Mouse (Mus musculus) MEL (cell line): Measurements from ENCODE around the gene Asb4. TPM values are rescaled to one million over a fixed set of nuclear protein-coding genes. Genes with fewer than 3 reads are reported as not detected.

Experiments
- DNase-seq: peaks from one replicate; pipeline ENCODE4 v3.0.0; 2011; ENCODE audit warnings: low read depth, low spot score
- H3K27ac ChIP-seq: 2 replicates; pipeline ENCODE4 v1.5.1; 2012; ENCODE audit warnings: low read depth, mild to moderate bottlenecking, control low read depth, low read length, moderate library complexity; ENCODE audit not compliant: control insufficient read depth
- H3K27me3 ChIP-seq, 2 experiments: fragments of 150-350 bp in 1 of 2; sonication (generic) in 1 of 2; 2 replicates each; pipeline ENCODE4 v1.6.1; 2012; ENCODE audit warnings: low read length in 2 of 2, mild to moderate bottlenecking in 2 of 2, improper control_type of control experiment in 1 of 2, moderate library complexity in 1 of 2; ENCODE audit not compliant: insufficient read depth in 2 of 2, control insufficient read depth in 1 of 2
- H3K36me3 ChIP-seq, 2 experiments: 2 replicates each; pipeline ENCODE4 v1.6.1; 2012 to 2014; ENCODE audit warnings: low read length in 2 of 2, improper control_type of control experiment in 1 of 2, inconsistent platforms in 1 of 2, mild to moderate bottlenecking in 1 of 2; ENCODE audit not compliant: insufficient read depth in 2 of 2, control insufficient read depth in 1 of 2
- H3K4me1 ChIP-seq, 2 experiments: fragments of 150-350 bp in 1 of 2; sonication (generic) in 1 of 2; 2 replicates each; pipeline ENCODE4 v1.6.1; 2012; ENCODE audit warnings: low read length in 2 of 2, improper control_type of control experiment in 1 of 2, mild to moderate bottlenecking in 1 of 2; ENCODE audit not compliant: insufficient read depth in 2 of 2, control insufficient read depth in 1 of 2
- H3K4me3 ChIP-seq, 2 experiments: fragments of 150-350 bp in 1 of 2; sonication (generic) in 1 of 2; 2 replicates each; pipeline ENCODE4 v1.5.1; 2012; ENCODE audit warnings: low read depth in 2 of 2, low read length in 2 of 2, mild to moderate bottlenecking in 2 of 2, moderate library complexity in 2 of 2, control low read depth in 1 of 2, improper control_type of control experiment in 1 of 2; ENCODE audit not compliant: control insufficient read depth in 1 of 2, insufficient read depth in 1 of 2
- H3K79me2 ChIP-seq: 2 replicates; pipeline ENCODE4 v1.6.1; 2012; ENCODE audit warnings: mild to moderate bottlenecking, low read length, moderate library complexity; ENCODE audit not compliant: control insufficient read depth, poor library complexity, insufficient read depth
- H3K9ac ChIP-seq: 2 replicates; pipeline ENCODE4 v1.6.1; 2012; ENCODE audit warnings: low read depth, mild to moderate bottlenecking, control low read depth, low read length, moderate library complexity; ENCODE audit not compliant: control insufficient read depth, poor library complexity, severe bottlenecking
- H3K9me3 ChIP-seq: fragments of 150-350 bp; sonication (generic); replicated peaks from 2 replicates; pipeline ENCODE4 v1.6.1; 2012; ENCODE audit warnings: mild to moderate bottlenecking, low read length, improper control_type of control experiment, moderate library complexity; ENCODE audit not compliant: insufficient read depth
- BHLHE40 ChIP-seq: IDR thresholded peaks from 2 replicates; pipeline ENCODE4 v1.6.1; 2012; ENCODE audit warnings: low read depth, mild to moderate bottlenecking, inconsistent platforms, low read length, improper control_type of control experiment, borderline replicate concordance
- CTCF ChIP-seq, 3 experiments: IDR thresholded peaks in 2 of 3; conservative IDR thresholded peaks in 1 of 3; 2 replicates each; pipeline ENCODE4 v1.5.1; 2011 to 2012; ENCODE audit warnings: low read length in 3 of 3, low read depth in 2 of 3, mild to moderate bottlenecking in 2 of 3, improper control_type of control experiment in 1 of 3, inconsistent platforms in 1 of 3, mixed read lengths in 1 of 3, moderate library complexity in 1 of 3; ENCODE audit not compliant: control insufficient read depth in 1 of 3, insufficient read depth in 1 of 3, poor library complexity in 1 of 3, severe bottlenecking in 1 of 3
- E2F4 ChIP-seq: IDR thresholded peaks from 2 replicates; pipeline ENCODE4 v1.6.1; 2011; ENCODE audit warnings: low read depth, low read length, improper control_type of control experiment, borderline replicate concordance
- ELF1 ChIP-seq: IDR thresholded peaks from 2 replicates; pipeline ENCODE4 v1.6.1; 2014; ENCODE audit warnings: low read depth, mild to moderate bottlenecking, inconsistent platforms, low read length, improper control_type of control experiment, moderate library complexity
- EP300 ChIP-seq, 2 experiments: IDR thresholded peaks; 2 replicates each; pipeline ENCODE4 v1.6.1; 2011; ENCODE audit warnings: improper control_type of control experiment in 2 of 2, low read length in 2 of 2, low read depth in 1 of 2, mild to moderate bottlenecking in 1 of 2
- ETS1 ChIP-seq: IDR thresholded peaks from 2 replicates; pipeline ENCODE4 v1.6.1; 2012; ENCODE audit warnings: low read depth, mild to moderate bottlenecking, inconsistent platforms, low read length, improper control_type of control experiment, moderate library complexity
- GABPA ChIP-seq: IDR thresholded peaks from 2 replicates; pipeline ENCODE4 v1.6.1; 2012; ENCODE audit warnings: low read depth, mild to moderate bottlenecking, inconsistent platforms, low read length, improper control_type of control experiment, moderate library complexity
- GATA1 ChIP-seq: IDR thresholded peaks from 2 replicates; pipeline ENCODE4 v1.6.1; 2011; ENCODE audit warnings: low read depth, low read length, improper control_type of control experiment
- JUND ChIP-seq: IDR thresholded peaks from 2 replicates; pipeline ENCODE4 v1.6.1; 2011; ENCODE audit warnings: low read depth, mild to moderate bottlenecking, improper control_type of control experiment, low read length
- KAT2A ChIP-seq: conservative IDR thresholded peaks from 2 replicates; pipeline ENCODE4 v1.6.1; 2012; ENCODE audit warnings: low read depth, low read length, improper control_type of control experiment, inconsistent platforms
- MAFK ChIP-seq: IDR thresholded peaks from 2 replicates; pipeline ENCODE4 v1.6.1; 2011; ENCODE audit warnings: low read depth, mild to moderate bottlenecking, low read length, improper control_type of control experiment, borderline replicate concordance
- MAX ChIP-seq: IDR thresholded peaks from 2 replicates; pipeline ENCODE4 v1.6.1; 2011; ENCODE audit warnings: low read length, improper control_type of control experiment
- MAZ ChIP-seq: IDR thresholded peaks from 2 replicates; pipeline ENCODE4 v1.6.1; 2012; ENCODE audit warnings: low read depth, mild to moderate bottlenecking, inconsistent platforms, low read length, improper control_type of control experiment
- MXI1 ChIP-seq: IDR thresholded peaks from 2 replicates; pipeline ENCODE4 v1.6.1; 2011; ENCODE audit warnings: mild to moderate bottlenecking, low read depth, low read length, improper control_type of control experiment
- MYB ChIP-seq: IDR thresholded peaks from 2 replicates; pipeline ENCODE4 v1.6.1; 2011; ENCODE audit warnings: mild to moderate bottlenecking, low read depth, low read length, improper control_type of control experiment
- NRF1 ChIP-seq: IDR thresholded peaks from 2 replicates; pipeline ENCODE4 v1.6.1; 2014; ENCODE audit warnings: low read depth, mild to moderate bottlenecking, inconsistent platforms, low read length, improper control_type of control experiment, moderate library complexity; ENCODE audit not compliant: poor library complexity, insufficient read depth, severe bottlenecking
- POLR2A ChIP-seq, 2 experiments: IDR thresholded peaks; 2 replicates each; pipeline ENCODE4 v1.6.1; 2011 to 2012; ENCODE audit warnings: low read length in 2 of 2, mild to moderate bottlenecking in 2 of 2, control low read depth in 1 of 2, improper control_type of control experiment in 1 of 2, low read depth in 1 of 2, moderate library complexity in 1 of 2; ENCODE audit not compliant: control insufficient read depth in 1 of 2, insufficient read depth in 1 of 2, poor library complexity in 1 of 2
- POLR2AphosphoS2 ChIP-seq: IDR thresholded peaks from 2 replicates; pipeline ENCODE4 v1.6.1; 2011; ENCODE audit warnings: low read length, improper control_type of control experiment
- RAD21 ChIP-seq: IDR thresholded peaks from 2 replicates; pipeline ENCODE4 v1.6.1; 2011; ENCODE audit warnings: mild to moderate bottlenecking, low read depth, low read length, improper control_type of control experiment
- RCOR1 ChIP-seq: IDR thresholded peaks from 2 replicates; pipeline ENCODE4 v1.6.1; 2012; ENCODE audit warnings: low read depth, mild to moderate bottlenecking, inconsistent platforms, low read length, improper control_type of control experiment
- SIN3A ChIP-seq: IDR thresholded peaks from 2 replicates; pipeline ENCODE4 v1.6.1; 2012; ENCODE audit warnings: low read length, improper control_type of control experiment, inconsistent platforms
- SMC3 ChIP-seq: IDR thresholded peaks from 2 replicates; pipeline ENCODE4 v1.6.1; 2011; ENCODE audit warnings: low read depth, low read length, improper control_type of control experiment
- TAL1 ChIP-seq: IDR thresholded peaks from 2 replicates; pipeline ENCODE4 v1.6.1; 2012; ENCODE audit warnings: mild to moderate bottlenecking, inconsistent platforms, low read length, moderate library complexity, mixed read lengths
- TBP ChIP-seq: IDR thresholded peaks from 2 replicates; pipeline ENCODE4 v1.8.0; 2011; ENCODE audit warnings: low read depth, low read length, improper control_type of control experiment
- USF2 ChIP-seq, 2 experiments: IDR thresholded peaks; 2 replicates each; pipeline ENCODE4 v1.6.1; 2011 to 2012; ENCODE audit warnings: improper control_type of control experiment in 2 of 2, low read length in 2 of 2, borderline replicate concordance in 1 of 2, inconsistent platforms in 1 of 2, low read depth in 1 of 2, mild to moderate bottlenecking in 1 of 2; ENCODE audit not compliant: insufficient read depth in 1 of 2
- ZC3H11A ChIP-seq: IDR thresholded peaks from 2 replicates; pipeline ENCODE4 v1.6.1; 2012; ENCODE audit warnings: low read depth, mild to moderate bottlenecking, inconsistent platforms, low read length, improper control_type of control experiment
- ZKSCAN1 ChIP-seq: IDR thresholded peaks from 2 replicates; pipeline ENCODE4 v1.6.1; 2012; ENCODE audit warnings: low read depth, mild to moderate bottlenecking, inconsistent platforms, low read length, improper control_type of control experiment, moderate library complexity
- ZNF384 ChIP-seq: IDR thresholded peaks from 2 replicates; pipeline ENCODE4 v1.6.1; 2012; ENCODE audit warnings: low read depth, mild to moderate bottlenecking, inconsistent platforms, low read length, improper control_type of control experiment
- polyA plus RNA-seq, 2 experiments: library from polyadenylated mRNA; stranded (reverse) in 1 of 2; unstranded in 1 of 2; fragments of >175 nt in 1 of 2; fragments of >200 nt in 1 of 2; gene quantifications; 2 replicates each; pipeline versions ENCODE4 v1.2.1 to v1.2.4; 2012; ENCODE audit warnings: low replicate concordance in 2 of 2, low read depth in 1 of 2; ENCODE audit not compliant: insufficient read length in 2 of 2, insufficient read depth in 1 of 2, missing spikeins in 1 of 2
- total RNA-seq: library from RNA; depleted of rRNA; stranded (reverse); fragments of 300-350 nt; gene quantifications from 2 replicates; pipeline ENCODE4 v1.2.3, GENCODE M21; 2012

Gene Asb4
- total and polyA plus RNA-seq, 3 experiments, result not detected

DNA sequence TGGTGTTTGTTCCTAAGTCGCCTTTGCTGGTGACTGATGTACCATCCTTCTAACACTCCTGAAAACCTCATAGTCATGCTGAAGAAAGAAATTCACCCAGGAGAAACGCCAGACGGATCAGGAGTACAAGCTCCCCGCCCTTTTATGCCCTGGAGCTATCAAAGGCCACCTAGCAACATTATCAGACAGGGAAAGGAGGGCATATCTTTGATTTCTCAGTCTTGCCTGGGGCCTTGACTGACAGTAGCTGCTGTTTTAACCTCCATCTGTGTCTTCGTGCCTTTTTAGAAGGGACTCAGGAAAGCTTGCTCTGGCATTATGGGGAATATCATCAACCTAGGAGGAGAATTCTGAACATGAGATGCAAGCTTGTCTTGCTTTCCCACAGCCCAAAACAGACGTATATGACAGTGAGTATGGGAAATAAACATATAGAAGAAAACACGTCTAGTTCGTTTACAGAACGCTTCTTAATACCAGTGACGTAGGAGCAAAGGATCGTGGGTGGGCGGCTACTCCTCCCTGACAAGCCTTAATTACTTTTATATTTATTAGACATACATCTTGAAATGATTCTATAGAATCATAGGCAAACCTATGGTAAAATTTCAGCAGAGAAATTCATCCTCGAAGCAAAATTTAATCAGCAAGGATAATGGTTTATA lies 1.1 kb upstream of the Asb4 start:
- Histone ChIP-seq H3K79me2 (no peaks in the 10 kb centered on the region), H3K4me3 (no peak overlapping the region), H3K27me3 (peaks cover 0 to 3% of the 10 kb centered on the region in 2 experiments; a peak in 2 of 4 replicates), H3K9me3 (no peaks in the 10 kb centered on the region)
- TF ChIP-seq POLR2AphosphoS2 (no peak), EP300 (IDR thresholded peaks at IDR 0.05; ENCODE audit: low read depth in 1 of 2, low read length in 2 of 2) (no peak), ZC3H11A (no peak), KAT2A (no peak), BHLHE40 (no peak), MAX (no peak)
- TF ChIP-seq, all 39 proteins: peak for 0
- H3K36me3 ChIP-seq, result no peaks in the 10 kb centered on the region
- DNase-seq, result no peak
- no peaks in the 10 kb centered on the region for H3K4me1 ChIP-seq
- no peak overlapping the region for H3K9ac ChIP-seq
- no peak overlapping the region for H3K27ac ChIP-seq

DNA sequence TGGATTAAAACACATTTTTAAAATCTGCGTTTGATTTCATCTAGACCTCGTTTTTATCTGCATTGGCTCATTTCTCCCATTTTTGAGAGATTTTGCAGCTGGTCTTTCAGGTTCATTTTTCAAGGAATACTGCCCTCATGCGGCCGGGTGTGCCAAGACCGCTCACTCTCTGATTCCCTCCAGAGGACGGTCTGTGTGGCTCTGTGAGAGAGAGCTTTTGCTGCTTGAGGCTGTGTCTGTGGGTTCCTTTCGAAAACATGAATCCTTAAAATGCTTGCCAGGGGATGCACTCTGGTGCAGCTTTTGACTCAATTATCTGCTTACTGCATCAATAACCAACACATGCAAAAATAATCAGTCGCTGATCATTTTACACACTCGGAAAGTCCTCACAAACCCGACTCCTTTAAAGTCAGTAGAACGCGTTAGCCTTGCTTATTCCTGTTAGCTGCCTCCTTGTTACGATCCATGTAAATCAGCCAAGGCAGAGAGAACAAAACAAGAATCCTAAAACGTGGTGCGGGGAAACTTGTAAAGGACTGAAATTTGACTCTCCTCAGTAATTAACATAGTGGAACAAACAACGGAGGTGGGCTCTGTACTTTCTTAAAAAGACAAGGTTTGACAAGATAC lies 487 bp upstream of the Asb4 start:
- no peak overlapping the region for H3K9ac ChIP-seq
- H3K4me1 ChIP-seq, result no peaks in the 10 kb centered on the region
- peak; percentile 63 for DNase-seq
- 0 out of 4 replicates have a peak, but pooled peaks cover 0 to 2% of the 10 kb centered on the region in 2 experiments for H3K27me3 ChIP-seq
- H3K36me3 ChIP-seq, result no peaks in the 10 kb centered on the region
- no peak overlapping the region for H3K27ac ChIP-seq
- no peaks in the 10 kb centered on the region for H3K79me2 ChIP-seq
- TF ChIP-seq ETS1 (no peak), POLR2A (IDR thresholded peaks at IDR 0.05; ENCODE audit: control insufficient read depth in 1 of 2, insufficient read depth in 1 of 2, low read depth in 1 of 2, low read length in 2 of 2, poor library complexity in 1 of 2) (no peak), MAX (no peak), NRF1 (no peak), MAZ (no peak), SMC3 (peak; percentile 89), ELF1 (no peak), E2F4 (no peak), JUND (no peak), MYB (no peak), RAD21 (peak; percentile 89), ZNF384 (no peak), GABPA (no peak), CTCF (IDR thresholded peaks at IDR 0.05 in 2 of 3, conservative IDR thresholded peaks at IDR 0.05 in 1 of 3; ENCODE audit: control insufficient read depth in 1 of 3, insufficient read depth in 1 of 3, low read depth in 2 of 3, low read length in 3 of 3, poor library complexity in 1 of 3, severe bottlenecking in 1 of 3) (peak; percentile 45 to 82 (median 77)), TBP (no peak), RCOR1 (no peak), ZC3H11A (peak; percentile 86), EP300 (IDR thresholded peaks at IDR 0.05; ENCODE audit: low read depth in 1 of 2, low read length in 2 of 2) (no peak), BHLHE40 (no peak), ZKSCAN1 (no peak), GATA1 (no peak), TAL1 (no peak), USF2 (IDR thresholded peaks at IDR 0.05; ENCODE audit: borderline replicate concordance in 1 of 2, insufficient read depth in 1 of 2, low read depth in 1 of 2, low read length in 2 of 2) (no peak), MAFK (no peak), KAT2A (no peak), SIN3A (no peak), MXI1 (no peak)
- H3K4me3 ChIP-seq, result no peak overlapping the region
- H3K9me3 ChIP-seq, result no peaks in the 10 kb centered on the region
